Mouse (Mus musculus) cerebellum, adult 9-11 months (tissue): ENCODE data around the gene Gm10643.

Experiments
- DNase-seq: peaks from one replicate; pipeline ENCODE4 v3.0.0; 2022

Gene Gm10643

GRCm38 (mm10) chr8:84070667-84071066 is 5.7 kb upstream of the Gm10643 start:
- DNase-seq = no peak

GRCm38 (mm10) chr8:84070241-84070640 is 5.3 kb upstream of the Gm10643 start:
- DNase-seq = no peak

- no peak for DNase-seq
Measured at GRCm38 (mm10) chr8:84069750-84070149, 4.8 kb upstream of the Gm10643 start.

- DNase-seq = no peak
Measured at GRCm38 (mm10) chr8:84069169-84069568, 4.2 kb upstream of the Gm10643 start.

GRCm38 (mm10) chr8:84068316-84069035 is 3.5 kb upstream of the Gm10643 start:
- DNase-seq = no peak

GRCm38 (mm10) chr8:84067911-84068310 is 3.0 kb upstream of the Gm10643 start:
- no peak for DNase-seq

GRCm38 (mm10) chr8:84067047-84067573 is 2.2 kb upstream of the Gm10643 start:
- DNase-seq = peak; percentile 92

- DNase-seq = peak; percentile 100
Measured at GRCm38 (mm10) chr8:84066291-84066930, 1.5 kb upstream of the Gm10643 start, which contains the start of gene Rfx1. Gene Rfx1 (plus strand): TSS chr8:84066834.

GRCm38 (mm10) chr8:84065457-84066072 is 628 bp upstream of the Gm10643 start:
- no peak for DNase-seq

GRCm38 (mm10) chr8:84063861-84064610 is 901 bp downstream of the Gm10643 start:
- no peak for DNase-seq

- no peak for DNase-seq
Measured at GRCm38 (mm10) chr8:84060245-84060644, 4.7 kb downstream of the Gm10643 start.

- DNase-seq = no peak
Measured at GRCm38 (mm10) chr8:84059226-84059625, 5.7 kb downstream of the Gm10643 start.

GRCm38 (mm10) chr8:84057827-84058226 is 7.1 kb downstream of the Gm10643 start:
- no peak for DNase-seq

GRCm38 (mm10) chr8:84053229-84053628 is 11.7 kb downstream of the Gm10643 start:
- DNase-seq = no peak

- no peak for DNase-seq
Measured at GRCm38 (mm10) chr8:84052746-84053145, 12.2 kb downstream of the Gm10643 start.

GRCm38 (mm10) chr8:84048171-84048570 is 16.8 kb downstream of the Gm10643 start:
- DNase-seq = no peak

GRCm38 (mm10) chr8:84046505-84046904 is 18.4 kb downstream of the Gm10643 start:
- DNase-seq = no peak

- DNase-seq = no peak
Measured at GRCm38 (mm10) chr8:84044900-84045299, 20.0 kb downstream of the Gm10643 start, which contains the start of gene Rln3. Gene Rln3 (minus strand): TSS chr8:84045000.

GRCm38 (mm10) chr8:84044103-84044502 is 20.8 kb downstream of the Gm10643 start:
- no peak for DNase-seq

GRCm38 (mm10) chr8:84042948-84043342 is 22.0 kb downstream of the Gm10643 start:
- no peak for DNase-seq

- no peak for DNase-seq
Measured at GRCm38 (mm10) chr8:84042066-84042947, 22.6 kb downstream of the Gm10643 start, which contains the start of gene Il27ra. Gene Il27ra (minus strand): TSS chr8:84042589.

- DNase-seq = peak; percentile 64
Measured at GRCm38 (mm10) chr8:84039050-84039449, 25.9 kb downstream of the Gm10643 start.
